Mouse (Mus musculus) liver, postnatal 0 days (tissue): ENCODE data around the gene Trim24.
"Not testable (repeated sequence)": the region's sequence is repeated elsewhere in the genome, so short reads cannot be mapped to it uniquely, and the experiment has no call there.

ENCODE experiments used
- CTCF ChIP-seq: sonication (generic); IDR thresholded peaks from 2 replicates; pipeline ENCODE4 v1.5.1; 2016; ENCODE audit warnings: antibody characterized with exemption, low read depth
- EP300 ChIP-seq: IDR thresholded peaks from 2 replicates; pipeline ENCODE4 v1.6.1; 2016; ENCODE audit warnings: antibody characterized with exemption, low read depth, mild to moderate bottlenecking

DNA sequence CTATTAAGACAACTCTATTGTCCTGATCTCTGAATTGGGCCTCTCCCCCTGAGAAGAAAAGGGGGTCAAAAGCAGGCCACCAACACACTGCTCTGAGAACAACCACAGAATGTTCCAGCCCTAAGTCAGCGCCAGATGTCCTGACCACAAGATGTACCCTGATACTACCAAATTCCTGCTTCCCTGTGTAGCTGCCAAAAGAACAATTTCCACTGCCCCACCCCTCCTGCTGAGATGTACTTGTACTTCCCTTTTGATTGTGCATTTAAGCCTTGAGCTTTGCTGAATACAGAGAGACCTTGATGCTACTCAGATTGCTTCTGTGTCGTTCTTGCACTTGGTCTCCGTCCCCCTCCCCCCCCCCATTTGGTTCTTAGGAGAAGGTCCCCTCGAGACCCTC lies 23.1 kb upstream of the Trim24 start:
- TF ChIP-seq EP300, CTCF: not testable (repeated sequence)
